Mouse (Mus musculus): ENCODE results near the gene Akap7. TPM values are rescaled to one million over a fixed set of nuclear protein-coding genes. Genes with fewer than 3 reads are reported as not detected.

Akap7 gene
- polyA plus RNA-seq, 1 experiment from 2014 or later, result 19.8 TPM

DNA sequence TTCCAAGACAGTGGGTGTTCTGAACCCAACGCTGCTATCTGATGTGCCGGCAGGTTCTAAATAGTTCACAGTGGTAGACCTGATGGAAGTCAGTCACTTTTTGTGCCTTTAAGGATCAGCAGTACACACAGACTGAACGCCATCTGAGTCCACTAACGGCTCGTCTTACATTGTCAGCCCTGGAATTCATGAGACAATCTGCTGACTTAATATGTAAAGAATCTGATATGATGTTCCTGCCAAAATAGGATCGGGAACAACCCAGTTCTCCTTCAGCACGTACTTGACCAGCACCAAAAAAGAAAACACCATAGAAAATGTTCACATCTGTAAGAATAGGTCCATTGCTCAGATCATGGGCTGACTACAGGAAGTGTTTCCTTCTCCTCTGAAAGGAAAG, 32.2 kb downstream of the Akap7 start:
- Histone ChIP-seq H3K4me2 (no peak overlapping the region), H3K36me3 (no peaks in the 10 kb centered on the region), H3K9ac (no peak overlapping the region), H3K4me3 (no peak overlapping the region), H3K27ac (no peak overlapping the region), H3K4me1 (peaks cover 24% of the 10 kb centered on the region), H3K27me3 (no peaks in the 10 kb centered on the region), H3K9me3 (no peaks in the 10 kb centered on the region)
- no peak for ATAC-seq (ENCODE audit: insufficient number of reproducible peaks, insufficient read depth, low FRiP score, low TSS enrichment, low read depth)
- WGBS, result 56% methylated on average over 7 of the region's 7 CpGs

DNA sequence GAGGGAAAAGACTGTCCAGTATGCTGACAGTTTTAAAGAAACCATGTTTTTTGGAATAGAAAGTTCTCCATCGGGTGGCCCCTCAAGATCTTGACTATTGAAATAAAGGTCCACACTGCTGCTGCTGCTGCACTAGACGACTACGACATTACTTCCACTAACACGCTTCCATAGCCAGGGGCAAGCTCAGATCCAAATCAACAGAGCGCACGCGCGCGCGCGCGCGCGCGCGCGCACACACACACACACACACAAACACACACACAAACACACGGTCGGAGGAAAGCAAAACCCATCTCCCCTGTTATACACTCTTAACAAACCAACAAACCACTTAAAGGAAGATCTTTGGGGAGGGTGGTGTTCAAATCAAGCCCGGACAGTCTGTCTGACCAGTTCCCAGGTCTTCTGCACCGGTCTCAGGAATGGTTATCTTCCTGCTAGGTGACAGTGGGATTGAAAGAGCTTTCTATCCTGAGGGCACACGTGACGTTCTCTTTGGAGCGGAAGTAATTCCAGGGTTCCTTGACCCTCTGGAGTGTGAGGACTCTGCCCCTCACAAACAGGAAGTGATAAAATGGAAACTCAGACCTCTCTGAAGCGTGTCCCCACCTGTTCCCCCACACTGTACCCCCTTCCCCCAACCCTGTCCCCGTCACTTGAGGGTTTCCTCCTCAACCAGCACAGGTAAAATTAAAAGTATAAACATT, 32.9 kb downstream of the Akap7 start:
- no peaks in the 10 kb centered on the region for H3K9me3 ChIP-seq
- WGBS, result 85% methylated on average over 26 of the region's 26 CpGs
- H3K4me3 ChIP-seq, result no peak overlapping the region
- H3K4me1 ChIP-seq, result peaks cover 24% of the 10 kb centered on the region
- no peak overlapping the region for H3K27ac ChIP-seq
- H3K36me3 ChIP-seq, result no peaks in the 10 kb centered on the region
- H3K9ac ChIP-seq, result no peak overlapping the region
- ATAC-seq (ENCODE audit: insufficient number of reproducible peaks, insufficient read depth, low FRiP score, low TSS enrichment, low read depth), result no peak
- H3K4me2 ChIP-seq, result no peak overlapping the region
- H3K27me3 ChIP-seq, result no peaks in the 10 kb centered on the region

DNA sequence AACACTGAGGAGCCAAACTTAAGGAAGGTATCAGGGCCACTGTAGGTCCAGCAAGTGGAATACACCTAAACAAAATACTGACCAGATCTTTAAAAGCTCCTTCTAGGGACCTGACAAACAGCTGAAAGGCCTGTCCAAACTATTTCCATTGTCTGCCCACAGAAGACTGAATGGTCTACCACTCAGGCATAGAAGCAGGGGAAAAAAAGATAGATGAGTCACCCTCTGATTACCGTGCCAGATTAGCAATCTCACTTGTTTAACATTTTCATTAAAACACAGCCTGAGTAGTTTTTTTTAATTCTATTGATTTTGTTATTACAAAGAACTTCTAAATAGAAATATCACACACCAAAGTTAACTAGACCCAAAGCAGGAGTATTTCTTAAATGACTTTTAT, 33.9 kb downstream of the Akap7 start:
- WGBS, result 73% methylated on average over 1 of the region's 1 CpGs
- ATAC-seq (ENCODE audit: insufficient number of reproducible peaks, insufficient read depth, low FRiP score, low TSS enrichment, low read depth), result no peak

DNA sequence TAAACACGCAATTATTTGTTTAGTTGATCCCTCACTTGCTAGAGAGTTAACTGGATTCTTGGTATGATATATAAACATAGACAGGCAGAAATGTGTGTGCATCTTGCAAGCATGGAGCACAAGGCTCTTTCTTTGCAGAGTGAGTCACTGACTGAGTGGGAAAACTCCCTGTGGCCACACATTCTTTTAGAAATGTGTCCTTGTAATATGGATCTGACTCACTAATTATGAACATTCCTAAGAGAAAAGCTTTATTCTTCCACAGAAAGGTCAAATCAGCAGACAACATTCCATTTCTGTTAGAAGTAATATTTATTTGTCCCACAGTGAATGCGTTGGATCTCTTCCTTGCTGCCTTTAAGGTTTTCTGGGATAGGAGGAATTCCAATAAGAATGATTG, 35.9 kb downstream of the Akap7 start:
- H3K9me3 ChIP-seq, result no peaks in the 10 kb centered on the region
- H3K36me3 ChIP-seq, result no peaks in the 10 kb centered on the region
- 55% methylated on average over 2 of the region's 2 CpGs for WGBS
- H3K9ac ChIP-seq, result no peak overlapping the region
- H3K4me3 ChIP-seq, result no peak overlapping the region
- H3K4me1 ChIP-seq, result peaks cover 29% of the 10 kb centered on the region
- H3K27me3 ChIP-seq, result no peaks in the 10 kb centered on the region
- no peak overlapping the region for H3K4me2 ChIP-seq
- peak overlapping the region; percentile 51 for H3K27ac ChIP-seq
- no peak for ATAC-seq (ENCODE audit: insufficient number of reproducible peaks, insufficient read depth, low FRiP score, low TSS enrichment, low read depth)

More for the DNA sequence above, 33.9 kb downstream of the Akap7 start:
- Histone ChIP-seq H3K4me3 (no peak overlapping the region), H3K27me3 (no peaks in the 10 kb centered on the region), H3K36me3 (no peaks in the 10 kb centered on the region), H3K4me2 (no peak overlapping the region), H3K27ac (no peak overlapping the region), H3K4me1 (peaks cover 27% of the 10 kb centered on the region), H3K9ac (no peak overlapping the region), H3K9me3 (no peaks in the 10 kb centered on the region)

DNA sequence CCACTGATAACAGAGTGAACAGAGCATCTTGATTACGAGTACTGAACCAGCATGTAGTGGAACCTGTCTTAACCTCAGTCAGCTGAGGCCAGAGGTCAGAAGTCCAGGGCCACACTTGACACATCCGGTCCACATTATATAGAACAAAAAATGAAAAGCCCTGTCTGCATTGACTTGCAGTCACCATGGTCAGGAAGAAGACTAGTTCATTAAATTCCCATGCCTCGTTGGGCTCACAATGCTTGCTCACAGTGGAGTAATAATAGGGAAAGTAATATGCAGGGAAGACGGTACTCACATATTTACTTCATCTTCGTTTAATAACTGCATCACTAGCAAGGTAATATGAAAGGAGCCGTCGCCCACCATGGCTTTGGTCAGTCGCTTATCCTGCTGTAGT, 36.5 kb downstream of the Akap7 start:
- no peak overlapping the region for H3K9ac ChIP-seq
- H3K27ac ChIP-seq, result no peak overlapping the region
- peaks cover 29% of the 10 kb centered on the region for H3K4me1 ChIP-seq
- H3K27me3 ChIP-seq, result no peaks in the 10 kb centered on the region
- 75% methylated on average over 8 of the region's 8 CpGs for WGBS
- no peaks in the 10 kb centered on the region for H3K36me3 ChIP-seq
- no peak overlapping the region for H3K4me3 ChIP-seq
- no peaks in the 10 kb centered on the region for H3K9me3 ChIP-seq
- no peak for ATAC-seq (ENCODE audit: insufficient number of reproducible peaks, insufficient read depth, low FRiP score, low TSS enrichment, low read depth)
- H3K4me2 ChIP-seq, result no peak overlapping the region

DNA sequence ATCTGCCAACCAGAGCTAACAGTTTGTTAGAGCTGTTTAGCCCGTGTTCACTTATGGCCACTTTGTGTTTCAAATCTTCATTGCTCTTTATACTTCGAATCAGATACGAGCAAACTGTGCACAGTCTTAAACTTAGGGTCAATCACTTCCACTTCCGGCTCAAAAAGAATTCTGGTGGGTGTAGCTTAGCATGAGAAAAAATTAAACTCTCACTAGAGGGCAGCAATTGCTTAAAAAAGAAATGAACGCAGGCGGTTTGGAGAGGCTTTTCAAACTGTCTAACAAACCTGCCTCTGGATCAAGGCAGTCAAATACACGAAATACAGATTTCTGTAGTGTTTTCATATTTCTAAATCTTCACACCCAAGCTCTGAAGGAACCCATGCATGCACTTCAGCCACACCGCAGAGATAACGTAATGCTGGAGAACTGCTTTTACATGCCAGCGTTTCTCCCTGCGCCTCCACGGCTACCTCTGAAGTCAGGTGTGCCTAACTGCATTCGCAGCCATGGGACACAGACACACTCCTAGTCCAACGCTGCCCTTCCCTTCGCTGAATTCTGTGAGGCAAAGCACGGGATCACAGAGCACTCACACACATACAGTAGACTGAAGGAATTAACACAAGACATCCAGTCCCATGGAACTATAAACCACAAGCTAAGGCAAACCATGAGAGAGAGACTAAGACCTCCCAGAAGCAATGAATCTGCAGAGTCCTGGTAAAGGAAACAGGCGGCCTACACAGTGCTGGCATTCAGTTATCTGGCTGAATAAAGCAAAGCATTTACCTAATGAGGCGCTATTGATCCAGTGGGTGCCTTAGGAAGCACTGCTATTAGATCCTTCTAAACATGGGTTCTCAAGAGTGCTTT, 39.0 kb downstream of the Akap7 start:
- Histone ChIP-seq H3K27me3 (no peaks in the 10 kb centered on the region), H3K4me1 (peaks cover 23% of the 10 kb centered on the region), H3K27ac (no peak overlapping the region), H3K9me3 (no peaks in the 10 kb centered on the region), H3K36me3 (no peaks in the 10 kb centered on the region), H3K4me2 (no peak overlapping the region), H3K4me3 (no peak overlapping the region), H3K9ac (no peak overlapping the region)
- peak; percentile 40; the same call in 1 of the 2 replicates for ATAC-seq (ENCODE audit: insufficient number of reproducible peaks, insufficient read depth, low FRiP score, low TSS enrichment, low read depth)
- WGBS, result 45% methylated on average over 18 of the region's 18 CpGs

DNA sequence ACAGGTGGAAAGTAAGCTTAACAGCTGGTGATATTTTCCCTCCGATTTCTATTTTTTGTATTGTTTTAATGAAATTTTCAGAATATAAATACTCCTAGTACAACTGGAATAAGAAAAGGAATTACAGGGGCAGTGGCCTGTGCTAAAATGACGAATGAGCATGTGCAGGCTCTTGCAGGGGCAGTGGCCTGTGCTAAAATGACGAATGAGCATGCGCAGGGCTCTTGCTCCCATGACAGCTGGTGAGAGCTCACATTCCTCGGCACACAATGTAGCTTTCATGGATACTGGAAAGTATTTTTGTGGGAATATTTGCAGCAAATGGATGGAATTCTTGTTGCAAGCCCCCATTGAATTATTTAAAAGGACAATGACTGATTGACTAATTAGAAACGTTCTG, 46.5 kb downstream of the Akap7 start:
- no peaks in the 10 kb centered on the region for H3K4me1 ChIP-seq
- H3K9ac ChIP-seq, result no peak overlapping the region
- no peak overlapping the region for H3K4me2 ChIP-seq
- H3K4me3 ChIP-seq, result no peak overlapping the region
- no peak for ATAC-seq (ENCODE audit: insufficient number of reproducible peaks, insufficient read depth, low FRiP score, low TSS enrichment, low read depth)
- H3K36me3 ChIP-seq, result no peaks in the 10 kb centered on the region
- H3K9me3 ChIP-seq, result no peaks in the 10 kb centered on the region
- WGBS, result 50% methylated on average over 6 of the region's 6 CpGs
- no peak overlapping the region for H3K27ac ChIP-seq
- H3K27me3 ChIP-seq, result no peaks in the 10 kb centered on the region

DNA sequence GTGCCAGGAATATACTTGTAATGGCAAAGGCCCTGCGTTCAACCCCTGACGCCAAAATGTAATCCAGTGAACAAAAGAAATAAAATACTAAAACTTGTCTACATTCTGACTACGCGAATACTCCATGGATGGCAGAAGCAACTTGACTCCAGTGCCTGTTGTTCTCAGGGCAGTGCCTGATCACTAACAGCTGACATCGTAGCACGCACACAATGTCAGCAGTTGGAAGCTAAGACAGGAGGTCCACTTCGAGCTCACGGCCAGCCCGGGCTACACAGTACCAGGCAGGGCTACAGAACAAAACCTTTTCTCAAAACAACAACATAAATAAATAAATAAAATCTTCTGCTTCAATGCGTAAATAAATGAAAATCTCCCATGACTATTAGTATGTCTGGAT, 46.9 kb downstream of the Akap7 start:
- H3K9me3 ChIP-seq, result no peaks in the 10 kb centered on the region
- H3K27ac ChIP-seq, result no peak overlapping the region
- ATAC-seq (ENCODE audit: insufficient number of reproducible peaks, insufficient read depth, low FRiP score, low TSS enrichment, low read depth), result no peak
- WGBS, result 71% methylated on average over 10 of the region's 10 CpGs
- H3K9ac ChIP-seq, result no peak overlapping the region
- H3K4me3 ChIP-seq, result no peak overlapping the region
- no peaks in the 10 kb centered on the region for H3K4me1 ChIP-seq
- no peaks in the 10 kb centered on the region for H3K27me3 ChIP-seq
- H3K4me2 ChIP-seq, result no peak overlapping the region
- no peaks in the 10 kb centered on the region for H3K36me3 ChIP-seq

DNA sequence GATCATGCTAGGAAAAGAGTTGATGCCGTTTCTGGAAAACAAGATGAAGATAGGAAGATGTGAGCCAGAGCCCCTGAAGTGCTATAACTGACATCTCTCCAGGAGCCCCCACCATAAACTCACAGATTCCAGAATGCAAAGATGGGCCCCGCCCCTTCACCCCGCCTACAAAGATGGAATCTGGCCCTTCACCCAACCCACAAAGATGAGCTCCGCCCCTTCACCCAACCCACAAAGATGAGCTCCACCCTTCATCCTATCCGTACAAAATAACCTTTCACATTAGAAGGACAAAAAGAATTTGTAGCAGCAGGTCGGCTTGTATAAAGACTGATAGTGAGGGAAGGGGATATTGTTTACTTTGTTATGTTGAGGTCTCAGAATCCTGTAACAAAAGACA, 49.5 kb downstream of the Akap7 start:
- Histone ChIP-seq H3K27me3 (no peaks in the 10 kb centered on the region), H3K4me2 (no peak overlapping the region), H3K27ac (no peak overlapping the region), H3K4me1 (no peaks in the 10 kb centered on the region), H3K9ac (no peak overlapping the region), H3K9me3 (no peaks in the 10 kb centered on the region), H3K4me3 (no peak overlapping the region), H3K36me3 (no peaks in the 10 kb centered on the region)
- no peak for ATAC-seq (ENCODE audit: insufficient number of reproducible peaks, insufficient read depth, low FRiP score, low TSS enrichment, low read depth)
- WGBS, result 87% methylated on average over 6 of the region's 6 CpGs

DNA sequence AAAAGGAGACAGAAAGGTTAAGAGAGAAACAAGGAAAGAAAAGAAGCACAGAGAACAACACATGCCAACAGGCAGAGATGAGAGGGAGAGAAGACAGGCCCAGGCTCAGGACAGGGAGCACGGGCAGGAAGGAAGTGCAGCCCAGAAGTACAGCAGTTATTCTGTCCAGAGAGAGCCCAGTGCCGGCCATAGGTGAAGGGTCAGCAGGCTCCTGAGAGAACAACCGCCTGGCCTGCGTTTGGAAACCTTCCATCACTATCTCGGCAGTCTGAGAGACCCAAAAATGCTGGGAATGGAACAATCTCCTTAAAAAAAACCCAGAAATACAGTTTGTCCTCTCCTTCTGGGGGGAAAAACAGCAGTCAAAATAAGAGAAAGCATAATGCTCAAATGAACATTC, 50.2 kb downstream of the Akap7 start:
- no peaks in the 10 kb centered on the region for H3K27me3 ChIP-seq
- no peak overlapping the region for H3K4me3 ChIP-seq
- H3K36me3 ChIP-seq, result no peaks in the 10 kb centered on the region
- H3K9me3 ChIP-seq, result no peaks in the 10 kb centered on the region
- H3K4me1 ChIP-seq, result no peaks in the 10 kb centered on the region
- no peak overlapping the region for H3K9ac ChIP-seq
- 49% methylated on average over 5 of the region's 5 CpGs for WGBS
- H3K4me2 ChIP-seq, result no peak overlapping the region
- no peak for ATAC-seq (ENCODE audit: insufficient number of reproducible peaks, insufficient read depth, low FRiP score, low TSS enrichment, low read depth)
- H3K27ac ChIP-seq, result no peak overlapping the region

DNA sequence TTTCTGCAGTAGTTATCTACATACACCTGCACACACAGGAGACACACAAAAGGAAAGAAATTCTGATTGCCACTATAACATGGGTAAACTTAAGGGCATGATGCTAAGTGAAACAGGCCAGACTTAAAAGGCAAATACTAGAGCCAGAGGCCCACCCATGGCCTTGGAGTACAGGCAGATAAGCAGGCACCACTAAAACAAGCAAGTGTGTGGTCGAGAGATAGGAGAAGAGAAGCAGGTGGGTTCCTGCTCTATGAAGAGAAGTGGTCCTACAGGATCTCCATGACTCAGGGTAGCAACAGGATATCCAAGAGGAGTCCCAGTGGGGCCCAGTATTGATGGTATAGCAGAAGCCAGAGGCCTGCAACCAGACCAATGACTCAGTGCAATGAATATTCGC, 54.2 kb downstream of the Akap7 start:
- Histone ChIP-seq H3K4me1 (no peaks in the 10 kb centered on the region), H3K4me2 (no peak overlapping the region), H3K9me3 (no peaks in the 10 kb centered on the region), H3K27me3 (no peaks in the 10 kb centered on the region), H3K36me3 (0 out of 2 replicates have a peak, but pooled peaks cover 4% of the 10 kb centered on the region), H3K27ac (no peak overlapping the region), H3K9ac (no peak overlapping the region), H3K4me3 (no peak overlapping the region)
- no peak for ATAC-seq (ENCODE audit: insufficient number of reproducible peaks, insufficient read depth, low FRiP score, low TSS enrichment, low read depth)
- WGBS, result 84% methylated on average over 2 of the region's 2 CpGs

DNA sequence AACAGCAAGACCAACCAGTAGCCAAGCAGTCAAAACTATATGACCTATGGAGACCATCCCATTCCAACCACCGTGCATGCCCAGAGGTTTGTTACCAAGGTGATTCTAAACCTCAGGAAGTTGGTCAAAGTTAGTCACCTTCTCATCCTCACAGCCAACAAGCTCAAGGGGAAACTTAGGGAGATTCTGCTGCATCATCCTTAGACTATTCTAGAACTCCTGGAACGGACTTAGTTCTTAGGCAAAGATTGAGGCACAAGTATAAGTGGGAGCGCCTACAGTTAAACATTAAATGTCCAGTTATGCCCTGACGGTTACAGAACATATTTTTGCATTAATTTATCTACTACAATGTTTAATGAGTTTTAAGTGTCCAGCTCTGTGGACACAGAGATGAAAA, 54.7 kb downstream of the Akap7 start:
- Histone ChIP-seq H3K4me3 (no peak overlapping the region), H3K9ac (no peak overlapping the region), H3K27ac (no peak overlapping the region), H3K9me3 (no peaks in the 10 kb centered on the region), H3K4me1 (no peaks in the 10 kb centered on the region), H3K36me3 (0 out of 2 replicates have a peak, but pooled peaks cover 4% of the 10 kb centered on the region), H3K27me3 (no peaks in the 10 kb centered on the region), H3K4me2 (no peak overlapping the region)
- no peak for ATAC-seq (ENCODE audit: insufficient number of reproducible peaks, insufficient read depth, low FRiP score, low TSS enrichment, low read depth)
- WGBS, result 94% methylated on average over 4 of the region's 4 CpGs

Data from embryonic facial prominence, embryonic 13.5 days (tissue).